Mouse (Mus musculus): Measurements from ENCODE around the gene Diras1. TPM values are rescaled to one million over a fixed set of nuclear protein-coding genes. Genes with fewer than 3 reads are reported as not detected.
"Not testable (repeated sequence)": the region's sequence is repeated elsewhere in the genome, so short reads cannot be mapped to it uniquely, and the experiment has no call there.

The Diras1 gene
- total and polyA plus RNA-seq, 2 experiments from 2014 or later, result not detected

DNA sequence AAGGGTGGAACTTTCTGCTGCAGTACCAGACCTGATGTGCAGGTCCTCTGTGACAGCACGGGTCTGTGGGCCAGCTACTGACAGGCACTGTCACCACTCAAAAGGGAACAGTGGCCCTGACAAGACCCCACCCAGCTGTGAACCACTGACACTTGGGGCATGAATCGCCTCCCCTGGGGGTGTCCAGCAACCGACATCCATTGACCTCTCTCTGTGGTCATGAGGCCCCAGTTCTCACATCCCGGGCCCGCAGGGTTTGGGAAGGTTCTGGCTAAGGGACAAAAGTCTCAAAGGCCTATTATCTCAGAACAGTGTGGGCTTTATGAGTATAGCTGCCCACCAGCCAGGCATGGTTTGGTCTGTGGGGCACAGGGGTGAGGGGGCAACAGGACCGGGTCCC lies 29.7 kb upstream of the Diras1 start:
- Histone ChIP-seq H3K36me3 (replicated peaks; ENCODE audit: control insufficient read depth, insufficient read depth, low read length) (peaks cover 20% of the 10 kb centered on the region), H3K4me1 (ENCODE audit: control insufficient read depth, insufficient read depth) (peaks cover 16% of the 10 kb centered on the region), H3K9me3 (replicated peaks; ENCODE audit: control insufficient read depth, low read length) (no peaks in the 10 kb centered on the region), H3K27me3 (ENCODE audit: control insufficient read depth, insufficient read depth, low read length) (no peaks in the 10 kb centered on the region), H3K4me3 (ENCODE audit: low read depth, low read length) (no peak overlapping the region), H3K9ac (replicated peaks; ENCODE audit: low read depth, low read length) (no peak overlapping the region), H3K27ac (ENCODE audit: low read depth) (no peak overlapping the region), H3K4me2 (ENCODE audit: low read depth, low read length) (no peak overlapping the region)
- WGBS, result 81% methylated on average over 6 of the region's 6 CpGs
- TF ChIP-seq CTCF (IDR thresholded peaks at IDR 0.05; ENCODE audit: low read depth) (no peak), EP300 (IDR thresholded peaks at IDR 0.05; ENCODE audit: low read depth) (no peak)
- ATAC-seq (ENCODE audit: insufficient read depth, low read depth) (no peak), DNase-seq (ENCODE audit: low spot score) (no peak)

DNA sequence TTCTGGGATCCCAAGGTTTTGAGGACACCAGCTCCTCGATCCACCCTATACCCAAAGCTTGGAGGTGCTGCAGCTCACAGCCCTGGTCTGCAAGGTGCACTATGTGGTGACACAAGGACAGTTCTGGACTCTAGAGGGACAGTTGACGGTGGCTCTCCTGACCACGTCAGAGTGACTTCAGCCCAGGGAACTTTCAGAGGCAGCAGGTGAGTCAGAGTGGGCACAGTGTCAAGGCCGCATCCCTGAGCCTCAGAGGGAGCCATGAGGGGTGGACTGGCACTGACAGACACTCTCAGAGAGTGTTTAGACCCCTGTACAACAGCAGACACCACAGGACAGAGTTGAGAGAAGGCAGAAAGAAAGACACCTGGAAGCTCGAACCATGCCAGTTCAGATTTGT lies 27.1 kb upstream of the Diras1 start:
- ATAC-seq (ENCODE audit: insufficient read depth, low read depth) (no peak), DNase-seq (ENCODE audit: low spot score) (no peak)
- Histone ChIP-seq H3K9ac (replicated peaks; ENCODE audit: low read depth, low read length) (no peak overlapping the region), H3K9me3 (replicated peaks; ENCODE audit: control insufficient read depth, low read length) (no peaks in the 10 kb centered on the region), H3K36me3 (replicated peaks; ENCODE audit: control insufficient read depth, insufficient read depth, low read length) (peaks cover 45% of the 10 kb centered on the region), H3K27me3 (ENCODE audit: control insufficient read depth, insufficient read depth, low read length) (no peaks in the 10 kb centered on the region), H3K4me3 (ENCODE audit: low read depth, low read length) (no peak overlapping the region), H3K4me2 (ENCODE audit: low read depth, low read length) (no peak overlapping the region), H3K27ac (ENCODE audit: low read depth) (no peak overlapping the region), H3K4me1 (ENCODE audit: control insufficient read depth, insufficient read depth) (peaks cover 6% of the 10 kb centered on the region)
- WGBS, result 83% methylated on average over 5 of the region's 5 CpGs
- TF ChIP-seq EP300 (IDR thresholded peaks at IDR 0.05; ENCODE audit: low read depth) (no peak), CTCF (IDR thresholded peaks at IDR 0.05; ENCODE audit: low read depth) (no peak)

DNA sequence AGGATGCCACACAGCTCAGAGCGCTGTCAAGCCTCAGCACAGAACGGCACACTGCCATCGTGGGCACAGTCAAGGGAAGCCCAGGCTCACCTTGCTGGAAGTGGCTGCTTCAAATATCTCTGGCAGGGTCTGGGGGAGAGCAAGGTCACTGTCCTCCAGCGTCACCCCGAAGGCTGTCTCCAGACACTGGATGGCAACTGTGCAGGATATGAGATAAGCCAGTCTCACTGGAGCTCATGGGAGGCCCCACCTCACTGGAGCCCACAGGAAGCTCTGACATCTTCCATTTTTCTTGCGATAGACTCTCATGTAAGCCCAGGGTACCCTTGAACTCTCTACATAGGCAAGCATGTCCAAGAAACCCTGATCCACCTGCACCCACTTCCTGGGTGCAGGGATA lies 25.7 kb upstream of the Diras1 start:
- Histone ChIP-seq H3K9me3 (replicated peaks; ENCODE audit: control insufficient read depth, low read length) (no peaks in the 10 kb centered on the region), H3K27ac (ENCODE audit: low read depth) (no peak overlapping the region), H3K27me3 (ENCODE audit: control insufficient read depth, insufficient read depth, low read length) (no peaks in the 10 kb centered on the region), H3K9ac (replicated peaks; ENCODE audit: low read depth, low read length) (no peak overlapping the region), H3K4me3 (ENCODE audit: low read depth, low read length) (no peak overlapping the region), H3K4me2 (ENCODE audit: low read depth, low read length) (no peak overlapping the region), H3K4me1 (ENCODE audit: control insufficient read depth, insufficient read depth) (no peaks in the 10 kb centered on the region), H3K36me3 (replicated peaks; ENCODE audit: control insufficient read depth, insufficient read depth, low read length) (peaks cover 60% of the 10 kb centered on the region)
- 79% methylated on average over 6 of the region's 6 CpGs for WGBS
- ATAC-seq (ENCODE audit: insufficient read depth, low read depth), result no peak
- no peak for DNase-seq (ENCODE audit: low spot score)
- TF ChIP-seq EP300 (IDR thresholded peaks at IDR 0.05; ENCODE audit: low read depth) (no peak), CTCF (IDR thresholded peaks at IDR 0.05; ENCODE audit: low read depth) (no peak)

DNA sequence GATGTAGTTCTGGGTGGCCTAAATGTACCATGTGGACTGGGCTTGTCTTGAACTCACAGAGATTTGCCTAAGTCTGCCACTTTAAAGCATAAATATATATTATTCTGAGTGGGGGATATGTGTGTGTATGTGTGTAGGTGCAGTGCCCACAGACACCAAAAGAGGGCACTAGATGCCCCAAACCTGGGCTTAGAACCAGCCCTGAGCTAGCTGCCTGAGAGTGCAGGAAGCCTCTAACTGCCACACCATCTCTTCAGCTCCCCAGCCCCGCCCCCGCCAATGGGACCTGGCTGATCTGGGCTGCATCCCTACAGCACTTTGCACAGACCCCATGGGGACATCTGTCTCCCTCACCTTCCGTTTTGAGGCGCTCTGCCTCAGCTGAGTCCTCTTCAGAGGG lies 25.2 kb upstream of the Diras1 start:
- no peaks in the 10 kb centered on the region for H3K27me3 ChIP-seq (ENCODE audit: control insufficient read depth, insufficient read depth, low read length)
- H3K4me3 ChIP-seq (ENCODE audit: low read depth, low read length), result no peak overlapping the region
- no peaks in the 10 kb centered on the region for H3K9me3 ChIP-seq (replicated peaks; ENCODE audit: control insufficient read depth, low read length)
- H3K27ac ChIP-seq (ENCODE audit: low read depth), result no peak overlapping the region
- DNase-seq (ENCODE audit: low spot score), result no peak
- TF ChIP-seq EP300 (IDR thresholded peaks at IDR 0.05; ENCODE audit: low read depth), result no peak
- 0 out of 2 replicates have a peak, but pooled peaks have one; percentile 4 for TF ChIP-seq CTCF (IDR thresholded peaks at IDR 0.05; ENCODE audit: low read depth)
- 94% methylated on average over 4 of the region's 4 CpGs for WGBS
- H3K4me1 ChIP-seq (ENCODE audit: control insufficient read depth, insufficient read depth), result no peaks in the 10 kb centered on the region
- no peak overlapping the region for H3K4me2 ChIP-seq (ENCODE audit: low read depth, low read length)
- H3K36me3 ChIP-seq (replicated peaks; ENCODE audit: control insufficient read depth, insufficient read depth, low read length), result peaks cover 65% of the 10 kb centered on the region
- H3K9ac ChIP-seq (replicated peaks; ENCODE audit: low read depth, low read length), result no peak overlapping the region
- no peak for ATAC-seq (ENCODE audit: insufficient read depth, low read depth)

DNA sequence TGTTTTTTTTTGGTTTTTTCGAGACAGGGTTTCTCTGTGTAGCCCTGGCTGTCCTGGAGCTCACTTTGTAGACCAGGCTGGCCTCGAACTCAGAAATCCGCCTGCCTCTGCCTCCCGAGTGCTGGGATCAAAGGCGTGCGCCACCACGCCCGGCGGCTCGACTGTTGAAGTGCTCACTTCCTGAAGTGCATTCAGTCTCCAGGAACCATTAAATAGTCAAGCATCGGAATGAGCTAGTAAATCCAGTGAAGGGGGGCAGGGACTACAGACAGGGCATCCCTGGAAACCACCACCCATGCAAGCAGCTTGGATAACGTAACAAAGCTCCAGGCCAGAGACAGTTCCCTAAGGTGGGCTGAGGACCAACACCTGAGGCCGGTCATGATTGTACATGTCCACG lies 19.8 kb upstream of the Diras1 start:
- H3K4me1 ChIP-seq (ENCODE audit: control insufficient read depth, insufficient read depth); H3K27ac ChIP-seq (ENCODE audit: low read depth); H3K9ac ChIP-seq (replicated peaks; ENCODE audit: low read depth, low read length); H3K4me2 ChIP-seq (ENCODE audit: low read depth, low read length); H3K27me3 ChIP-seq (ENCODE audit: control insufficient read depth, insufficient read depth, low read length); DNase-seq (ENCODE audit: low spot score); H3K4me3 ChIP-seq (ENCODE audit: low read depth, low read length); ATAC-seq (ENCODE audit: insufficient read depth, low read depth); H3K9me3 ChIP-seq (replicated peaks; ENCODE audit: control insufficient read depth, low read length): not testable (repeated sequence)
- WGBS, result 88% methylated on average over 14 of the region's 14 CpGs
- H3K36me3 ChIP-seq (replicated peaks; ENCODE audit: control insufficient read depth, insufficient read depth, low read length), result peaks cover 71% of the 10 kb centered on the region

DNA sequence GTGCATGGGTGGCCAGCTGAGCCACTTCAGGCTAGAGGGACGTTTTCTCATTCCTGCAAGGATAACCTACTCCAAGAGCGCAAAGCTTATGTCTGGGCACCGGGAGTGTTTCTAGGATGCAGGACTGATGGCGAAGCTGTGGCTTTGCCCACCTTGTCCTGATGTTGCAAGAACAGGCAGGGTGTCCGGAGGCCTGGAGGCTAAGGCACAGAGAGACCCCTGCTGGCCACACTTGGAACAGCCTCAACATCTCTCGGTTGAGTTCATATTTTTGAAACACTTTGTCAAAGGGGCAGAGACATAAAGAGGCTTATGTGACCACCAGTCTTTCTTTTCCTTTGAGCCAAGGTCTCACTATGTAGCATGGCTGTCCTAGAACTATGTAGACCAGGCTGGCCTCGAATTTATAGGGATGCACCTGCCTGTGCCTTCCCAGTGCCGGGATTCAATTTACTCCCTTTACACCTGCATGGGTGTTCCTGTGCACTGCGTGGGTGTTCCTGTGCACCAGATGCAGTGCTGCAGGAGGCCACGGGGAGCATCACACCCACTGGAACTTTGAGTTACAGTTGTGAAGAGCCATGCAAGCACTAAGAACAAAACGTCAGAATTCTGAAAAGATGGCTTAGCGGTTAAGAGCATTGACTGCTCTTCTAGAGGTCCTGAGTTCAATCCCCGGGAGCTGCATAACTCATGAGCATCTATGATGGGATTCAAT lies 16.2 kb upstream of the Diras1 start:
- peak; percentile 86 for TF ChIP-seq CTCF (IDR thresholded peaks at IDR 0.05; ENCODE audit: low read depth)
- TF ChIP-seq EP300 (IDR thresholded peaks at IDR 0.05; ENCODE audit: low read depth), result no peak
- Histone ChIP-seq H3K9ac (replicated peaks; ENCODE audit: low read depth, low read length) (no peak overlapping the region), H3K27ac (ENCODE audit: low read depth) (no peak overlapping the region), H3K4me3 (ENCODE audit: low read depth, low read length) (no peak overlapping the region), H3K4me1 (ENCODE audit: control insufficient read depth, insufficient read depth) (no peaks in the 10 kb centered on the region), H3K27me3 (ENCODE audit: control insufficient read depth, insufficient read depth, low read length) (no peaks in the 10 kb centered on the region), H3K9me3 (replicated peaks; ENCODE audit: control insufficient read depth, low read length) (no peaks in the 10 kb centered on the region), H3K36me3 (replicated peaks; ENCODE audit: control insufficient read depth, insufficient read depth, low read length) (peaks cover 35% of the 10 kb centered on the region), H3K4me2 (ENCODE audit: low read depth, low read length) (no peak overlapping the region)
- DNase-seq (ENCODE audit: low spot score) (peak; percentile 55), ATAC-seq (ENCODE audit: insufficient read depth, low read depth) (no peak)
- WGBS, result 33% methylated on average over 13 of the region's 13 CpGs

Measured in heart, postnatal 0 days (tissue).